Mouse (Mus musculus) left cerebral cortex, adult 18-20 months (tissue): Measurements from ENCODE around the gene 4430402I18Rik. TPM values are rescaled to one million over a fixed set of nuclear protein-coding genes. Genes with fewer than 3 reads are reported as not detected.
"Not testable (repeated sequence)": the region's sequence is repeated elsewhere in the genome, so short reads cannot be mapped to it uniquely, and the experiment has no call there.

Experiments
- DNase-seq, 2 experiments: peaks; one replicate each; pipeline ENCODE4 v3.0.0; 2021 to 2022; ENCODE audit warnings: low spot score in 2 of 2, mixed read lengths in 1 of 2
- long read RNA-seq, 2 experiments: library from polyadenylated mRNA; stranded (forward); transcript quantifications; one replicate each; pipeline ENCODE4 v2.0.0; 2021
- total RNA-seq, 2 experiments: library from RNA; stranded (reverse); gene quantifications; 2 replicates each; pipeline ENCODE4 v1.2.3; 2021

Gene 4430402I18Rik
- 1 to 10 TPM; 6.8 to 7.5 TPM for total RNA-seq
- long read RNA-seq, experiment 1, partial matches to known transcripts, result 12 of 59 reads
- long read RNA-seq, experiment 1, other reads (novel, unspliced or antisense), result 45 of 59 reads
- long read RNA-seq, experiment 2, partial matches to known transcripts, result 6 of 27 reads
- long read RNA-seq, experiment 2, other reads (novel, unspliced or antisense), result 20 of 27 reads

- DNase-seq, result peak; percentile 31 to 56
Measured at GRCm38 (mm10) chr19:28967652-28968051, at the start of gene 4430402I18Rik. 4430402I18Rik (minus strand) TSS chr19:28967800.

GRCm38 (mm10) chr19:29016786-29017185 is 49.2 kb upstream of the 4430402I18Rik start:
- no peak for DNase-seq

- no peak for DNase-seq
Measured at GRCm38 (mm10) chr19:29016204-29016765, 48.7 kb upstream of the 4430402I18Rik start.

GRCm38 (mm10) chr19:29015410-29016203 is 48.0 kb upstream of the 4430402I18Rik start:
- no peak for DNase-seq

- DNase-seq, result no peak
Measured at GRCm38 (mm10) chr19:29014466-29015055, 47.0 kb upstream of the 4430402I18Rik start.

GRCm38 (mm10) chr19:29011355-29011990 is 43.9 kb upstream of the 4430402I18Rik start:
- DNase-seq, result no peak

GRCm38 (mm10) chr19:29009046-29009445 is 41.4 kb upstream of the 4430402I18Rik start:
- DNase-seq, result no peak

- no peak for DNase-seq
Measured at GRCm38 (mm10) chr19:29008069-29008706, 40.6 kb upstream of the 4430402I18Rik start.

GRCm38 (mm10) chr19:29000321-29000720 is 32.7 kb upstream of the 4430402I18Rik start:
- DNase-seq, result not testable (repeated sequence)

- no peak for DNase-seq
Measured at GRCm38 (mm10) chr19:28997976-28998630, 30.5 kb upstream of the 4430402I18Rik start.

- DNase-seq, result no peak
Measured at GRCm38 (mm10) chr19:28995366-28995765, 27.8 kb upstream of the 4430402I18Rik start.

GRCm38 (mm10) chr19:28994870-28995269 is 27.3 kb upstream of the 4430402I18Rik start:
- peak; percentile 34 to 36 for DNase-seq

GRCm38 (mm10) chr19:28991391-28991790 is 23.8 kb upstream of the 4430402I18Rik start:
- no peak for DNase-seq

GRCm38 (mm10) chr19:28990590-28991221 is 23.1 kb upstream of the 4430402I18Rik start:
- DNase-seq, result peak; percentile 36 to 40

- DNase-seq, result peak; percentile 98
Measured at GRCm38 (mm10) chr19:28990194-28990589, 22.6 kb upstream of the 4430402I18Rik start, which contains the start of gene Cdc37l1. Cdc37l1 (plus strand) TSS chr19:28990352.

GRCm38 (mm10) chr19:28989515-28989914 is 21.9 kb upstream of the 4430402I18Rik start:
- DNase-seq, result no peak

GRCm38 (mm10) chr19:28982617-28983016 is 15.0 kb upstream of the 4430402I18Rik start:
- no peak for DNase-seq

GRCm38 (mm10) chr19:28974862-28975611 is 7.4 kb upstream of the 4430402I18Rik start:
- DNase-seq, result peak; percentile 85 to 86

- DNase-seq, result no peak
Measured at GRCm38 (mm10) chr19:28970251-28970650, 2.7 kb upstream of the 4430402I18Rik start.
